Mouse (Mus musculus) intestine, postnatal 0 days (tissue): ENCODE measurements around the gene Medag. TPM values are rescaled to one million over a fixed set of nuclear protein-coding genes. Genes with fewer than 3 reads are reported as not detected.
A peak's percentile ranks its signal among the peaks of the same experiment; 100 is the strongest.

Experiments used
- ATAC-seq: fragments of 200-750 bp; cut with Nextera tagmentation; 2 replicates; pipeline ENCODE4 v1.8.0; 2017; ENCODE audit warnings: mild to moderate bottlenecking, moderate TSS enrichment, moderate library complexity
- H3K27ac ChIP-seq: fragments of 300-500 bp; sonication (generic); 2 replicates; pipeline ENCODE4 v1.5.1; 2014; ENCODE audit warnings: mild to moderate bottlenecking, low read depth, low read length, moderate library complexity
- H3K27me3 ChIP-seq: fragments of 300-500 bp; sonication (generic); replicated peaks from 2 replicates; pipeline ENCODE4 v1.6.1; 2014; ENCODE audit warnings: low read length, mixed read lengths; ENCODE audit not compliant: control insufficient read depth, insufficient read depth
- H3K36me3 ChIP-seq: fragments of 300-500 bp; sonication (generic); 2 replicates; pipeline ENCODE4 v1.6.1; 2014; ENCODE audit warnings: mild to moderate bottlenecking, moderate library complexity; ENCODE audit not compliant: control insufficient read depth, insufficient read depth
- H3K4me1 ChIP-seq: fragments of 300-500 bp; sonication (generic); replicated peaks from 2 replicates; pipeline ENCODE4 v1.6.1; 2014; ENCODE audit warnings: antibody characterized with exemption, low read length, mixed read lengths; ENCODE audit not compliant: control insufficient read depth, insufficient read depth
- H3K4me2 ChIP-seq: fragments of 300-500 bp; sonication (generic); replicated peaks from 2 replicates; pipeline ENCODE4 v1.6.1; 2014; ENCODE audit warnings: low read depth, mild to moderate bottlenecking, moderate library complexity
- H3K4me3 ChIP-seq: fragments of 300-500 bp; sonication (generic); 2 replicates; pipeline ENCODE4 v1.5.1; 2014; ENCODE audit warnings: low read depth, low read length
- H3K9ac ChIP-seq: fragments of 300-500 bp; sonication (generic); 2 replicates; pipeline ENCODE4 v1.6.1; 2014; ENCODE audit warnings: mild to moderate bottlenecking, low read depth, low read length
- H3K9me3 ChIP-seq: fragments of 300-500 bp; sonication (generic); 2 replicates; pipeline ENCODE4 v1.6.1; 2016; ENCODE audit warnings: mixed run types; ENCODE audit not compliant: control insufficient read depth
- CTCF ChIP-seq: sonication (generic); IDR thresholded peaks from 2 replicates; pipeline ENCODE4 v1.5.1; 2016; ENCODE audit warnings: low read depth, mild to moderate bottlenecking, control low read depth, antibody characterized with exemption, moderate library complexity
- WGBS: fragments of 180-500 bp; shearing (Covaris S2); extraction: QIAGEN DNeasy Blood & Tissue Kit; methylation state at CpG from one replicate; pipeline ENCODE4 v1.1.7; 2014; 5-methylcytosine and 5-hydroxymethylcytosine counted together
- polyA plus RNA-seq: library from polyadenylated mRNA; unstranded; fragments of >200 nt; fragmentation: Nextera tagmentation; extraction: Ambion mirVana; gene quantifications from 2 replicates; pipeline ENCODE4 v1.2.1, GENCODE M21; 2015

The Medag gene
- polyA plus RNA-seq, 1 experiment from 2014 or later, result 1.6 TPM

DNA sequence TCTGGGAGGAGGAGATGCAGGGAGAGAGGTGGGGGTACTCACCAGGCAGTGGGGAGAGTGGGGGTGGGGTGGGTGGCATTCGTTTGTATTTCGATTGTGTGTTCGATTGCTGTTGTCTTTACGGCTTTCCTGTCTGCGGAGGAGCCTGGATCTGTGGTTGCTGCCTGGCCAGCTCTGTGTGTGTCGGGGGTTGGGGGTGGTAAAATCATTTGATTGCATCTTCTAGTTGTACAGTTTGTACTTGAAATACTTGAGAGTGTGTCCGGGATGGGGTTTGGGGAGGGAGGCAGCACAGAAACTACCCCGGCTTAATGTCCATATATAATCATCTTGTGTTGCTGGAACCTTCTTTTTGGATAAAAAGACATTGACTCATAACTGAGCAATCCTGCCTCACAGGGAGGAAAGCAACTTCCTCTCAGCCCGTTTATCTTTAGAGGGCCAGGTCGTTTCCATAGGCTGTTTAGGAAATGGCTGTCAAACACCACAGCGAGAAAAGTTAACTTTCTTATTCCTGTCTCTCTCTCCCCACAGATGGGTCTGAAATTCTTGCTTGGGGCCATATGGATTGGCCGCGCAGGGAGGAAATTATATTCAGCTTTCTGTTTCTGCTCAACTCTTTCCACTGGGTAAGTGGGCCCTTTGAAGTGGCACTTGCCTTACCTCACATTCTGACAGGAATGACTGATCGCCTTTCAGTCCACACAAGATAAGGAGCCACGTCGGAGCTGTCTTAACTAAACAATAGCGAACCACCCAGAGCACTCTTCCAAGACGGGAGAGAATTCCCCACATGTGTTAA lies 19.8 kb upstream of the Medag start:
- Histone ChIP-seq H3K4me1 (no peaks in the 10 kb centered on the region), H3K9ac (no peak overlapping the region), H3K4me2 (peak overlapping the region; percentile 30; the same call in 1 of the 2 replicates), H3K36me3 (no peaks in the 10 kb centered on the region), H3K27me3 (no peaks in the 10 kb centered on the region), H3K4me3 (no peak overlapping the region), H3K9me3 (no peaks in the 10 kb centered on the region), H3K27ac (peak overlapping the region; percentile 9; the same call in 1 of the 2 replicates)
- WGBS, result 17% methylated on average over 18 of the region's 18 CpGs
- no peak for ATAC-seq
- no peak for TF ChIP-seq CTCF

DNA sequence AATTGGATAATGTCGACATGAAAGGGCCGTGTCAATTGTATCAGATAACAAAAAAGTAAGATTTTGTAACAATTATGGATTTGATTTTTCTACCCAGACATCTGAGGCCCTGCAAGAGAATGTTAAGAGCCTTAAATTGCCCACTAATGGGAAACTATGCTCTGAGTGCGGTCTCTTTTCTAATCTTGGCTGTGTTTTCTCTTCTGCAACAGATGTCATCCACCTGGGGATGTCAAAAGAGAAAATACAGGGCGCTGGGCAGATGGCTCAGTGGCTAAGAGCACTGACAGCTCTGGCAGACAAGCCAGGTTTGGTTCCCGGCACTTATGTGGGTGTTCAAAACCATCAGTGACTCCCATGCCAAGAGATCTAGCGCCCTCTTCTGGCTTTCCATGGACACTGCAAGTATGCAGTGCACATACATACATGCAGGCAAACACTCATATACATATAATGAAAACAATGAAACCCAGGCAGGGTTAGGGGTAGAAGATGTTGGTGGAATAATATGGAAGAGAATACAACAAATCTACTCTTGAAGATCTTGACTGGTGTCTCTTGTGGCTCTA lies 19.0 kb upstream of the Medag start:
- Histone ChIP-seq H3K9me3 (no peaks in the 10 kb centered on the region), H3K27ac (no peak overlapping the region), H3K36me3 (no peaks in the 10 kb centered on the region), H3K4me3 (no peak overlapping the region), H3K27me3 (no peaks in the 10 kb centered on the region), H3K4me1 (no peaks in the 10 kb centered on the region), H3K4me2 (no peak overlapping the region), H3K9ac (no peak overlapping the region)
- ATAC-seq, result no peak
- peak; percentile 50 for TF ChIP-seq CTCF
- WGBS, result 50% methylated on average over 6 of the region's 6 CpGs

DNA sequence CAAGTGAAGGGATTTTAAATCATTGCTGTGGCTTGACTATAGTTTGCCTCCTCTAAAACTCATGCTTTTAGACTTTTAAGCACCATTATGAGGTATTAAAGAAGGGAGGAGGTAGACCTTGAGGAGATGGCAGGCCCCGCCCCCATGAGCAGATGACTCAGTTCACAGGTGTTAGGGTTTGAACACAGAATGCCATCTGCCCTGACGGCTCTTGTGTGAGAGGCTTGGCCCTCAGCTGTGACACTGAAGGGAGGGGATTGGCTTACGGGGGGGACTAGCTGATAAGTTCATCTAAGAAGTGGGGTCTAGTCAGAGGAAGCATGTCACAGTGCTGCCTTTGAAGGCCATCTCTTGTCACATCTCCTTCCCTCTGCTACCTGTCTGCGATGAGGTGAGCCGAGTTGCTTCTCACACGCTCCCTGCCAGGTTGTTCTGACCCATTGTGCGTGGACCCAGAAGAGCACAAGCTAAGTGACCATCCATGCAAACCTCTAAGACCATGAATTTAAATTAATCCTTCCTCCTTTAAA lies 10.0 kb upstream of the Medag start:
- no peaks in the 10 kb centered on the region for H3K4me1 ChIP-seq
- H3K36me3 ChIP-seq, result no peaks in the 10 kb centered on the region
- 82% methylated on average over 7 of the region's 7 CpGs for WGBS
- H3K27me3 ChIP-seq, result no peaks in the 10 kb centered on the region
- no peak overlapping the region for H3K9ac ChIP-seq
- H3K9me3 ChIP-seq, result no peaks in the 10 kb centered on the region; the same call in 1 of the 2 replicates
- no peak for TF ChIP-seq CTCF
- ATAC-seq, result no peak
- H3K27ac ChIP-seq, result no peak overlapping the region
- no peak overlapping the region for H3K4me2 ChIP-seq
- no peak overlapping the region for H3K4me3 ChIP-seq

DNA sequence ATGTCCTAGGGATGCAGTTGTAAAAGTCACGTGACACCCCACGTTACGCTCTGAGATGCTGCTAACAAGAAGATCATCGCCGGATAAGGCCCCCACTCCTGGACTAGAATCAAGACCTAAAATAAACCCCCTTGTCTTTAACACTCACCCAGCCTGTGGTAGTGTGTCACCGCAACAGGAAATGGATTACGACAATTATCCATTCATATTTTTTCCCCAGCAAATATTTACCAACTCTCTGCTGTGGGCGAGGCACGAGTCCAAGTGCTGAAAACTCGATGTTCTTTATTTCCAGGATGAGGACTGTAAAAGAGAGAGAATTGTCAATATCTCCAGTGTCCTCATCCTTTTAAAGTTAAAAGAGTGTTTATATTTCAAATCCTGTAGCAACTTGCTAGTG lies 9.5 kb upstream of the Medag start:
- no peak for ATAC-seq
- Histone ChIP-seq H3K9me3 (no peaks in the 10 kb centered on the region; the same call in 1 of the 2 replicates), H3K4me2 (no peak overlapping the region), H3K4me1 (no peaks in the 10 kb centered on the region), H3K4me3 (no peak overlapping the region), H3K27ac (no peak overlapping the region), H3K9ac (no peak overlapping the region), H3K36me3 (no peaks in the 10 kb centered on the region), H3K27me3 (no peaks in the 10 kb centered on the region)
- WGBS, result 61% methylated on average over 10 of the region's 10 CpGs
- TF ChIP-seq CTCF, result no peak

DNA sequence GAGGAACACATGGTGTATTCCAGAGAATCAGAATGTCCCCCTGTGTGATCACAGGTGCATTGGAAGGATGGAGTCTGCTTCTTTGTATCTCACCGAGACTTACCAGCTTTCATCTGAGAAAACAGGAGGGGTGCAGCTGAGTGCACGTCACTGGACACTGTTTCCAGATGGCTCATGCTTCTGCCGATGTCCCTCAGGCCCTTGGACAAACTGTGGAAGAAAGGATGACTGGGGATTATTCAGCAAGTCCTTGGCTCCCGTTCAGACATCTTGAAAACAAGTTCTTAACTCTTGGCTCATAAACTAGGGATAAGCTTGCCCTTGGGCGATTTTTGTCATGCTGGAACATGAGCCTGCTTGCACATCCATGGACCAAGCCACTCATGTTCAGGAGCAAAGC lies 8.2 kb upstream of the Medag start:
- TF ChIP-seq CTCF, result no peak
- WGBS, result 69% methylated on average over 5 of the region's 5 CpGs
- H3K9ac ChIP-seq, result no peak overlapping the region
- H3K4me1 ChIP-seq, result no peaks in the 10 kb centered on the region
- no peak overlapping the region for H3K27ac ChIP-seq
- H3K9me3 ChIP-seq, result no peaks in the 10 kb centered on the region; the same call in 1 of the 2 replicates
- H3K4me2 ChIP-seq, result no peak overlapping the region
- no peak overlapping the region for H3K4me3 ChIP-seq
- no peaks in the 10 kb centered on the region for H3K36me3 ChIP-seq
- no peaks in the 10 kb centered on the region for H3K27me3 ChIP-seq
- no peak for ATAC-seq

DNA sequence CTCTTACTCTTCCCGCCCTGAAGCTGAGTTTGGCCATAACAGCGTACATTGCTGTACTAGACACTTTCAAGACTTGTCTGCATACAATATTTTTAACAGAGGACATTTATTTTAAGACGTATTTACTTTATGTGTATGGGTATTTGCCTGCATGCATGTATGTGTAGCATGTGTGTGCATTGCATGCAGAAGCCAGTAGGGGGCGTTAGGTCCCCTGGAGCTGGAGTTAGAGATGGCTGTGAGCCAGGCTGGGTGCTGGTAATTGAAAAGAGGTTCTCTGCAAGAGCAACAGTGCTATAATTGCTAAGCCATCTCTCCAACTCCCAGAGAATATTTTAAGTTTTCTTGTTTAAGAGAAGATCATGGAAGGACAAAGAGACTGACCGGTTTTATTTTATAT lies 6.8 kb upstream of the Medag start:
- TF ChIP-seq CTCF, result 0 out of 2 replicates have a peak, but pooled peaks have one; percentile 5
- Histone ChIP-seq H3K36me3 (no peaks in the 10 kb centered on the region), H3K27ac (no peak overlapping the region), H3K4me3 (no peak overlapping the region), H3K9me3 (no peaks in the 10 kb centered on the region; the same call in 1 of the 2 replicates), H3K4me2 (no peak overlapping the region), H3K27me3 (no peaks in the 10 kb centered on the region), H3K9ac (no peak overlapping the region), H3K4me1 (no peaks in the 10 kb centered on the region)
- WGBS, result 78% methylated on average over 5 of the region's 5 CpGs
- ATAC-seq, result no peak
